Mouse (Mus musculus) embryonic fibroblast, embryonic 13.5 days (primary cell): ENCODE measurements around the gene Olfr713.

ENCODE experiments used
- CTCF ChIP-seq: IDR thresholded peaks from 2 replicates; pipeline ENCODE4 v1.5.1; 2011; ENCODE audit warnings: mild to moderate bottlenecking, control low read depth, low read length, moderate library complexity, borderline replicate concordance; ENCODE audit not compliant: insufficient read depth
- POLR2A ChIP-seq: IDR thresholded peaks from 2 replicates; pipeline ENCODE4 v1.6.1; 2011; ENCODE audit warnings: low read depth, mild to moderate bottlenecking, control low read depth, low read length, moderate library complexity

DNA sequence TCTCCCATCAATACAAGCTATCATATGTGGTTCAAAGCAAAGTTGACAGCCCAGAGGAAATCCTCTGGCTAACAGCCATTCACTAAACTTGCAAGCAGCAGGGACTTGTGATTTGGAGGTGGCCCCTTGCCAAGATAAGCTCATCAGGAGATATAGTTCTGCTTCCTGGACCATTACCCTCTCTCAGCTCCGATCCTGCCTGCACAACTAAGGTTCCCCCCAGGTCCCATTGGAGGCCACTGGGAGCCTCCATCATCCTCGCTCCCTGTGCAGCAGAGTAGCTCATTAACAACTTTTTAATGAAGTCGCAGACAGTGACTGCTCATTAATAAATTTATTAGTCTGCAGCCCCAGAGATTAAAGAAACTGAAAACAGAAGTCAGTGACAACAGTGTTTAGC is 16.6 kb downstream of the Olfr713 start:
- no peak for TF ChIP-seq POLR2A
- TF ChIP-seq CTCF, result no peak
